Mouse (Mus musculus): ENCODE results near the gene Odr4. TPM values are rescaled to one million over a fixed set of nuclear protein-coding genes. Genes with fewer than 3 reads are reported as not detected.

Gene Odr4
- polyA plus RNA-seq, 1 experiment from 2014 or later = 39.4 TPM

DNA sequence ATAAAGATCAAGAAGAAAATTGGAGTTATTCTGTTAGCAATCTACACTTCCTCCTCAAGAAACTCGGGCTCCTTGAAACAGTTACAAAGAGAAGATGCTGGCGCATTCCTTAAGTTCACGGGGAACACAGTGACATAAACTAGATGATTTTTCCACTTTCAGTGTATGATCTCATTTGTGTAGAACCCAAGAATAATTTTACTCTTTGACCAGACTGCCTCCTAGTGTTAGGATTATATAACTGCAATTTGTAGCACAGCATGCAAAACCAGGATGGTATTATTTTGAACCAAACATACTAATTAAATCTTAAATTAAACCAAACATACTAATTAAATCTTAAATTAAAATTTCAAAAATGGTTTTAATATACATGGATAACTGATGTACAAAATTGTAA lies 20.0 kb downstream of the Odr4 start:
- Histone ChIP-seq H3K4me1 (ENCODE audit: control insufficient read depth, insufficient read depth, low read length) (no peaks in the 10 kb centered on the region), H3K4me2 (ENCODE audit: low read depth) (no peak overlapping the region), H3K4me3 (ENCODE audit: low read depth, low read length) (no peak overlapping the region), H3K27me3 (ENCODE audit: control insufficient read depth, insufficient read depth, low read length) (no peaks in the 10 kb centered on the region), H3K36me3 (ENCODE audit: control insufficient read depth, insufficient read depth, low read length) (no peaks in the 10 kb centered on the region), H3K9me3 (ENCODE audit: control insufficient read depth, low read length) (no peaks in the 10 kb centered on the region), H3K9ac (ENCODE audit: low read length) (no peak overlapping the region), H3K27ac (ENCODE audit: low read depth, low read length) (no peak overlapping the region)
- WGBS = 89% methylated on average over 3 of the region's 3 CpGs
- ATAC-seq (ENCODE audit: insufficient read depth, low FRiP score, low TSS enrichment) = no peak
- DNase-seq (ENCODE audit: low spot score) = no peak

- no peak for ATAC-seq (ENCODE audit: insufficient read depth, low FRiP score, low TSS enrichment)
- Histone ChIP-seq H3K27me3 (ENCODE audit: control insufficient read depth, insufficient read depth, low read length) (no peaks in the 10 kb centered on the region), H3K9ac (ENCODE audit: low read length) (no peak overlapping the region), H3K4me2 (ENCODE audit: low read depth) (no peak overlapping the region), H3K27ac (ENCODE audit: low read depth, low read length) (no peak overlapping the region), H3K4me3 (ENCODE audit: low read depth, low read length) (no peak overlapping the region), H3K36me3 (ENCODE audit: control insufficient read depth, insufficient read depth, low read length) (no peaks in the 10 kb centered on the region), H3K4me1 (ENCODE audit: control insufficient read depth, insufficient read depth, low read length) (no peaks in the 10 kb centered on the region), H3K9me3 (ENCODE audit: control insufficient read depth, low read length) (no peaks in the 10 kb centered on the region)
- no peak for DNase-seq (ENCODE audit: low spot score)
- WGBS = 83% methylated on average over 1 of the region's 1 CpGs
These were observed 32.0 kb downstream of the Odr4 start for GRCm38 (mm10) chr1:150360864-150361263.

DNA sequence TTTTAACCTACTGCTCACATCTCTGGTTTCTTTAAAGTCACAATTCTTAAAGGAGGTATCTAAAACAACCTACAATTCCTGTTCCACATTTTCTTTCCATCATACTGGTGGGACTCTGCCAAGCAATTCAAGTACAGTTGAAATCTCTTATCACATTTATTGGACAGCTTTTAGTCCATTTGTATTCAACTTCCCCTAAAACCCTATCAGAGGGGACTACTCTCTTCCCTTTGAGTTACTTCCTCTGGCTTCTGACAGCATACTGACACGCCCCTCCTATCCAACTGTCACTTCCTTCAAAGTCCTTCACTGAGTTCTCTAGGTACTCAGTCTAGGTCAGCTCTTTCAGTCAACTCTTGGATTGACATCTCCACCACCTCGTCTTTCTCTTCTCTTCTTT lies 57.8 kb downstream of the Odr4 start:
- DNase-seq (ENCODE audit: low spot score) = no peak
- no peaks in the 10 kb centered on the region for H3K9me3 ChIP-seq (ENCODE audit: control insufficient read depth, low read length)
- no peak for ATAC-seq (ENCODE audit: insufficient read depth, low FRiP score, low TSS enrichment)
- no peak overlapping the region for H3K27ac ChIP-seq (ENCODE audit: low read depth, low read length)
- H3K9ac ChIP-seq (ENCODE audit: low read length) = no peak overlapping the region
- H3K4me3 ChIP-seq (ENCODE audit: low read depth, low read length) = no peak overlapping the region
- 81% methylated on average over 2 of the region's 2 CpGs for WGBS
- no peaks in the 10 kb centered on the region for H3K4me1 ChIP-seq (ENCODE audit: control insufficient read depth, insufficient read depth, low read length)
- no peak overlapping the region for H3K4me2 ChIP-seq (ENCODE audit: low read depth)
- no peaks in the 10 kb centered on the region for H3K27me3 ChIP-seq (ENCODE audit: control insufficient read depth, insufficient read depth, low read length)
- H3K36me3 ChIP-seq (ENCODE audit: control insufficient read depth, insufficient read depth, low read length) = no peaks in the 10 kb centered on the region

GRCm38 (mm10) chr1:150319205-150319604 lies 73.7 kb downstream of the Odr4 start, which contains the start of gene Pdc:
Pdc (plus strand) TSS chr1:150319417.
- H3K27ac ChIP-seq (ENCODE audit: low read depth, low read length) = no peak within 1 kb of the TSS
- no peaks in the 10 kb centered on the region for H3K36me3 ChIP-seq (ENCODE audit: control insufficient read depth, insufficient read depth, low read length)
- no peak within 1 kb of the TSS for H3K9ac ChIP-seq (ENCODE audit: low read length)
- H3K4me1 ChIP-seq (ENCODE audit: control insufficient read depth, insufficient read depth, low read length) = no peaks in the 10 kb centered on the region
- H3K4me3 ChIP-seq (ENCODE audit: low read depth, low read length) = no peak within 1 kb of the TSS
- no peak for DNase-seq (ENCODE audit: low spot score)
- H3K27me3 ChIP-seq (ENCODE audit: control insufficient read depth, insufficient read depth, low read length) = no peaks in the 10 kb centered on the region
- H3K9me3 ChIP-seq (ENCODE audit: control insufficient read depth, low read length) = no peaks in the 10 kb centered on the region
- no peak for ATAC-seq (ENCODE audit: insufficient read depth, low FRiP score, low TSS enrichment)
- 86% methylated on average over 1 of the region's 1 CpGs for WGBS
- no peak within 1 kb of the TSS for H3K4me2 ChIP-seq (ENCODE audit: low read depth)

Other genes starting within 250 kb of the Odr4 start
- not detected in 2 replicates for gene Pdc, start 73.7 kb downstream of the Odr4 start, polyA plus RNA-seq (2014; fragmentation: Nextera tagmentation; extraction: Ambion mirVana)
- gene Tpr, start 242 bp downstream of the Odr4 start, polyA plus RNA-seq (2014; fragmentation: Nextera tagmentation; extraction: Ambion mirVana) = 135 and 143 TPM in 2 replicates
- 0.31 and 0.49 TPM in 2 replicates for gene Prg4, start 73.1 kb upstream of the Odr4 start, polyA plus RNA-seq (2014; fragmentation: Nextera tagmentation; extraction: Ambion mirVana)